Mouse (Mus musculus) c-Kit-positive CD71-negative TER-119-negative erythroid progenitor cells, embryonic 14.5 days (primary cell): Measurements from ENCODE around the gene Gm21748.
"Not testable (repeated sequence)": the region's sequence is repeated elsewhere in the genome, so short reads cannot be mapped to it uniquely, and the experiment has no call there.

Experiments used
- DNase-seq: peaks from one replicate; pipeline ENCODE4 v3.0.0-alpha.2; 2013; ENCODE audit warnings: low read depth

Gm21748 gene

DNA sequence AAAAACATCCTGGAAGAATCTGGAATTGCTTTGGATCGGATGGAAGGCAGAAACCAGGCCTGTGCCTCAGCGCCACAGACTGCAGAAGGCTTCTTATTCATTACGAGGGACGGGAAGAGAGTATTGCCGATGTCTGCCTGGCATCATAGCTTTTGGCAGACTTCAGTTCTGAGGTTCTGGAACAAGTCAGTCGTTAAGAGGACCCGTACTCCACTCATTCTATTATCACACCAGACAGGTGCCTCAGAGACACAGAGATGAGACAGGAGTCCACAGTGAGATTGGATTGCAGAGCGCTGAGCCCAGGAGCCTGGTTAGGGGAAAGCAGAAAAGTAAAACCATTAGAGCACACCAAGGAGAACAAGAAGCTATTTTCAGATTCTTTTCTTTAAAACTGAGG is at the start of gene Gm21748:
Gene Gm21748 (minus strand): TSS at position 101 of the 400 bp plus-strand sequence.
- not testable (repeated sequence) for DNase-seq
